Mouse (Mus musculus) lung, postnatal 14 days (tissue): Measurements from ENCODE around the gene Rpp25l.

Experiments used
- DNase-seq: peaks from one replicate; pipeline ENCODE4 v3.0.0; 2021

Rpp25l gene

GRCm38 (mm10) chr4:41713197-41714067, at the start of gene Rpp25l:
TSS of gene Rpp25l (minus strand) at chr4:41713534.
- DNase-seq, result peak; percentile 86

GRCm38 (mm10) chr4:41762688-41763114, 49.4 kb upstream of the Rpp25l start:
- peak; percentile 65 for DNase-seq

- no peak for DNase-seq
Measured at GRCm38 (mm10) chr4:41762099-41762687, 48.9 kb upstream of the Rpp25l start.

- DNase-seq, result no peak
Measured at GRCm38 (mm10) chr4:41761680-41762079, 48.3 kb upstream of the Rpp25l start.

GRCm38 (mm10) chr4:41760911-41761310, 47.6 kb upstream of the Rpp25l start:
- no peak for DNase-seq

- DNase-seq, result peak; percentile 93
Measured at GRCm38 (mm10) chr4:41760288-41760721, 47.0 kb upstream of the Rpp25l start.

GRCm38 (mm10) chr4:41759656-41760287, 46.4 kb upstream of the Rpp25l start:
- DNase-seq, result no peak

GRCm38 (mm10) chr4:41759206-41759605, 45.9 kb upstream of the Rpp25l start:
- peak; percentile 37 for DNase-seq

- DNase-seq, result no peak
Measured at GRCm38 (mm10) chr4:41758701-41759100, 45.4 kb upstream of the Rpp25l start.

- DNase-seq, result no peak
Measured at GRCm38 (mm10) chr4:41758021-41758420, 44.7 kb upstream of the Rpp25l start.

GRCm38 (mm10) chr4:41757321-41757720, 44.0 kb upstream of the Rpp25l start:
- DNase-seq, result no peak

- DNase-seq, result no peak
Measured at GRCm38 (mm10) chr4:41756440-41756839, 43.1 kb upstream of the Rpp25l start.

GRCm38 (mm10) chr4:41755338-41756305, 42.3 kb upstream of the Rpp25l start, which contains the start of gene Sigmar1:
TSS of gene Sigmar1 (minus strand) at chr4:41756157.
- peak; percentile 87 for DNase-seq

GRCm38 (mm10) chr4:41754797-41755337, 41.5 kb upstream of the Rpp25l start, which contains the start of gene Galt:
TSS of gene Galt (plus strand) at chr4:41755228.
- no peak for DNase-seq

- DNase-seq, result no peak
Measured at GRCm38 (mm10) chr4:41745021-41745420, 31.7 kb upstream of the Rpp25l start.

- DNase-seq, result no peak
Measured at GRCm38 (mm10) chr4:41744131-41744530, 30.8 kb upstream of the Rpp25l start.

- DNase-seq, result peak; percentile 91
Measured at GRCm38 (mm10) chr4:41741158-41741560, 27.8 kb upstream of the Rpp25l start.

- DNase-seq, result peak; percentile 62
Measured at GRCm38 (mm10) chr4:41740380-41741157, 27.2 kb upstream of the Rpp25l start.

- DNase-seq, result no peak
Measured at GRCm38 (mm10) chr4:41739260-41739659, 25.9 kb upstream of the Rpp25l start.

- no peak for DNase-seq
Measured at GRCm38 (mm10) chr4:41738256-41738603, 24.9 kb upstream of the Rpp25l start.

GRCm38 (mm10) chr4:41737602-41738255, 24.4 kb upstream of the Rpp25l start:
- DNase-seq, result peak; percentile 72
